Mouse (Mus musculus) embryo, embryonic 9.5 days (tissue): Measurements from ENCODE around the gene Rab40c.

Experiments used
- DNase-seq: peaks from one replicate; pipeline ENCODE4 v3.0.0-alpha.2; 2017; ENCODE audit errors: extremely low spot score

Rab40c gene

DNA sequence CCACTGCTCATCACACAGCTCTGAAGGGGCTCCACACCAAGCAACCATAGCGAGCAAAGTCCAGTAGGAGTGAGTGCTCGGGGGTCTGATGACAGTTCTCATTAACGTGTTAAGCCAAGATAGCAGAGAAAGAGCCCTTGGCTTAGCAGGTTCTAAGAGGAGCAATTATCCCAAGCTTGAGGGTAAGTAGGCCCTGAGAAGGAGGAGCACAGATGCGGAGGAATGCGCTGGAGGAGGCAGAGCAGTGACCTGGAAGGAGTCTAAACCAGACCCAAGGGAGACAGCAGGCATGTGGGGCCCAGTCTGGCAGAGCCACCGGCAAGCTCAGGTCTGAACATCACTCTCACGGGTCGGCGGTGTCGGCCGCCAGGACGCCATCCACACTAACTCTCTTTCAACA is 23.6 kb downstream of the Rab40c start:
- DNase-seq: no peak

GRCm38 (mm10) chr17:25895415-25895814 is 24.1 kb downstream of the Rab40c start:
- DNase-seq: no peak

GRCm38 (mm10) chr17:25893975-25894617 is 25.4 kb downstream of the Rab40c start:
- DNase-seq: peak; percentile 71

DNA sequence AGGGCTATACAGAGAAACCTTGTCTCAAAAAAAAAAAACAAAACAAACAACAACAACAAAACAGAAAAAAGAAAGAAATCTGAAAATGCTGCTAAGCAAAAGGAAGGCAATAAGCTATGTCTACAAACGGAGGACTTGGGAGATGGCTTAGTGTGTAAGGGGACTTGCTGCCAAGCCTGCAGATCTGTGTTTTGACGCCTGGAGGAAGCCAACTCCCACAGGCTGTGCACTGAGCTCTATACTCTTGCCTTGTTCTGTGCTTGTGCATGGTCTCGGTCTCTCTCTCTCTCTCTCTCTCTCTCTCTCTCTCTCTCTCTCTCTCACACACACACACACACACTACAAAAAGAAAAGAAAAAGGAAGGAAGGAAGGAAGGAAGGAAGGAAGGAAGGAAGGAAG is 30.7 kb downstream of the Rab40c start:
- no peak for DNase-seq

DNA sequence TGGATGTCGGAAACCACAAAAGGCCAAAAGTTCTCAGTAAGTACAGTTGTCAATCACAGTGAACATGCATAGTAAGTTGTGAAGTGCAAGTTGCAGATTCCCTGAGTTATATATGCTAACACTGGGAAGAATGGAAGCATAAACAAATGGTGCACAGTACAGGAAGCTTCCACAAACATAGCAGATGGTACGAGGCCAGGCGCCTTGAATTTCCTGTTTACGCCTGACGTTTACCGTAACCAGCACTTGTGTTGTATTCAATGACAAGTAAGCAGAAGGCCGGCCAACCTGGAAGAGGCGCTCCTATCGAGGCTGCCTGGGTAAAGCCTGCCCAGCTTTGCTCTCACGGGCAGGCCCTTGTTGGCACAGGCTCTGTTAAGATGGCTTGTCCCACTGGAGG is 32.1 kb downstream of the Rab40c start:
- DNase-seq: no peak

GRCm38 (mm10) chr17:25886806-25887205 is 32.7 kb downstream of the Rab40c start:
- no peak for DNase-seq

- DNase-seq: no peak
Observed at GRCm38 (mm10) chr17:25885636-25886035, 33.9 kb downstream of the Rab40c start.

DNA sequence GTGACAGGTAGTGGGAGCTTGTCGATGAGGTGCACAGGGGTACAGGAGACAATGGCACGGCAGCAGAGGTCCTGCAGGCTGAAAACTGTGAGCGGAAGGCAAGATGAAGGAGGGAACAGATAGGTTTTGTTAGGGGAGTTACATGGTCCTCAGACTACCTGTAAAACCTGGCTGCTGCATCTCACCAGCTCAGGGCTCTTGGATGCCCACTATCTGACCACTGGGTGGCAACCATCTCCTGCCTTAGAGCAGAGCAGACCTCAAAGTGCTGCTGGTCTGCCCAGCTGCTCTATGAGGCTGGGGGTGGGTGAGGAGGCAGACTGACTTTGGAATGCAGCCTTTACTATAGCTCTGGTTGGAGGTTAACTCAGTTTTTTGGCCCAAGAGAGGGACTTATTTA is 35.7 kb downstream of the Rab40c start:
- DNase-seq: no peak

DNA sequence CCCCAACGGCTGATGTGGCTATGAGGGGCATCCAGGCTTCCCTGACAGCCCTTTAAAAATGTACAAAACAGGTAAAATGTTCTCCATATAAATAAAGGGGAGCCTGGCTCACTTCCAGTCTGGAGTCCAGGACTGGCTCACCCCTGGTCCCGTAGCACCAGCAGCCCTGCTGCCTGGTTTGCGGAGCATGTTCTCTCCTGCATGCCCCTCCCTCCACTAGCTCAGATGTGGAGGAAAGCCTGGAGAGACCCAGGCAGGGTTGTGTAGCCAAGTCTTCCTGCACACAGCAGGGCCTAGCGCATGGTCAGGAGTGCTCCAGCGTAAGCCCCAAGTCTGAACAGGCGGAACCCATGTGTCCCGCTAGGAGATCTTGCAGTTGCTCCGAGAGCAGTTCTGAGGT is 36.3 kb downstream of the Rab40c start:
- no peak for DNase-seq

GRCm38 (mm10) chr17:25882306-25882705 is 37.2 kb downstream of the Rab40c start:
- peak; percentile 47 for DNase-seq

- DNase-seq: peak; percentile 83
Observed at GRCm38 (mm10) chr17:25881691-25882090, 37.8 kb downstream of the Rab40c start.

GRCm38 (mm10) chr17:25880913-25881641 is 38.5 kb downstream of the Rab40c start:
- peak; percentile 94 for DNase-seq

GRCm38 (mm10) chr17:25880196-25880910 is 39.2 kb downstream of the Rab40c start, which contains the start of gene Wfikkn1:
Gene Wfikkn1, minus strand, starts transcription at chr17:25880858.
- peak; percentile 88 for DNase-seq

DNA sequence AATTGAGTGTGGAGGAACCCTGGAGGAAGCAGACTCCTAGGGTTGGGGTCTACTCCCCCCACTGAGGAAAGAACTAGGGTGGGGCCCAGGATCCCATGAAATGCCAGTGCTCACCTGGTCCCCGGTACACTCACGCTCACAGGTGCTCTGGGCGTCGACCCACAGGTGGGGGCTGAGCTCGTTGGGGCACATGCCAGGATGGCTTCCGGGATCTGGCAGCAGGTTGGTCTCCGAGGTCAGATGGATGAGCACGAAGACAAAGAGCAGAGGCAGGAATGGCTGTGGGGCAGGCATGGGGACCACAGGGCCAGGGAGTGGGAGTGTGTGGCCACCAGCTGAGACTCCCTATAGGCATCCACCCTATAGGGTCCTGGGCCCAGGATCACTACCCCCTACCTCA is 39.8 kb downstream of the Rab40c start:
- no peak for DNase-seq

- peak; percentile 50 for DNase-seq
Observed at GRCm38 (mm10) chr17:25879261-25879660, 40.3 kb downstream of the Rab40c start.

- DNase-seq: no peak
Observed at GRCm38 (mm10) chr17:25878611-25879180, 40.8 kb downstream of the Rab40c start.

DNA sequence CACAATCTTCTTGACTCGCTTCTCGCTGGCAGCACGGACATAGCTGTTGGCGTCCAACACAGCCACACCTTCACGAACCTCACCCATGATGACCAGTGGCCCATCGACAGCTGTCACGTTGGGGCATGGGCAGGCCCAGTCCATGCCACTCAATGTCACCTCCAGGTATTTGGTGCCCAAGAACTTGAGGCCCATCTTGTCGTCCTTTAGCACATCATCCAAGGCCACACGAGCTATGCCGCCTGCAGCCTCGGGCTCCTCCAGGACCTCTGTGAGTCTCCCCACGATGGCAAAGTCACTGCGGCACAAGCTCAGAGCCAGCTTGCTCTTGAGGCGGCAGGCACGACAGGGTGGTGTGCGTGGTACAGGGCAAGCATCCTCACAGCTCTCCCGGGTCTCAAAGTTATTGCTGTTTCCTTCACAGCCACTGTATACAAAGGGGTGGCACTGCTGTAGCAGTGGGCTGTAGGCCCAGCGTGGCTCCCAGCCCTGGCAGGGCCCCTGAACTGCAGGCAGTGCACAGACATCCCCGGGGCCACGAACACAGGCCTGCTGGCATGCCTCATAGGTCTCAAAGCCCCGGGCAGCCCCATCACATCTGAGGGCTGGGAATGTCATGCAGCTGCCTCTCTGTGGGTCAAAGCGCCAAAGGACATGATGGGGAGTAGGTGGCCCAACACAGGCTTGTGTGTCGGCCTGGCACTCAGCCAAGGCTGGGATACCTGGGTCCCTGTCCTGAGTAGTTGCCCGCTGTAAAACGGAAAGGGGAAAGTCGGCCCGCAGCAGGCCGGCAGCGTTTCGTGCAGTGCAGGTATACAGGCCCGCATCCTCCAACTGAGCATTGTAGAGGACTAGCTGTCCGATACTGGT is 41.6 kb downstream of the Rab40c start:
- no peak for DNase-seq

GRCm38 (mm10) chr17:25877025-25877424 is 42.5 kb downstream of the Rab40c start:
- no peak for DNase-seq

DNA sequence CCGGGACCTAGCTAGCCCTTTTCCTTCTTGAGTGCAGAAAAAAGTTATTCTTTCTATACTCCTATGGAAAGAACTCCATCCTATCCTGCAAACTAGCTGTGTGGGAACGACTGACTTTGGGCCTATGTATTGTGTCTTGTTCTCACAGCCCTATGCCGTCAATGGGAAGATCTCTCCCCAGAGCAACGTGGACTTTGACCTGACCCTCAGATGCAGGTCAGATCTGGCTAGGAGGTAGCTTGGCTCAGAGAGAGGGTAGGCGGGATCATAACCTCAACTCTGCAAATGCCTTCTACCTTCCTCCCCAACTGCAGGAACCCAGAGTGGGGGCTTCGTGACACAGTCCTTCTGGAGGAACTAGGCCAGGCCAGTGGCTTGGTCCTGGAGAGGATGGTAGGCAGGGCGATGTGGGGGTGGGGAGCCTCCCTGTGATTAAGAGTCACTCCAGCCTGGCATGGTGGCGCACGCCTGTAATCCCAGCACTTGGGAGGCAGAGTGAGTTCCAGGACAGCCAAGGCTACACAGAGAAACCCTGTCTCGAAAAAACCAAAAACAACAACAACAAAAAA is 43.1 kb downstream of the Rab40c start:
- DNase-seq: no peak

- DNase-seq: peak; percentile 90
Observed at GRCm38 (mm10) chr17:25875171-25876136, 44.1 kb downstream of the Rab40c start.
